Mouse (Mus musculus): ENCODE results near the gene Abhd10. TPM values are rescaled to one million over a fixed set of nuclear protein-coding genes. Genes with fewer than 3 reads are reported as not detected.

Gene Abhd10
- total RNA-seq (2012; rRNA removed), result 13.8 and 14.1 TPM in 2 replicates
- 19.3 and 20.1 TPM in 2 replicates for total RNA-seq (2014; rRNA removed)
- polyA plus RNA-seq (2012; ENCODE audit: insufficient read length, low read depth), result 18.2 and 20.5 TPM in 2 replicates

GRCm38 (mm10) chr16:45742615-45743476, at the start of gene Abhd10:
Gene Abhd10 (minus strand): TSS chr16:45742955.
- DNase-seq (ENCODE audit: extremely low read depth), result peak; percentile 95
- H3K4me1 ChIP-seq (ENCODE audit: control insufficient read depth in 1 of 2, insufficient read depth in 2 of 2), result peaks cover 4 to 41% of the 10 kb centered on the region in 2 experiments; a peak in 3 of 4 replicates
- H3K27ac ChIP-seq (ENCODE audit: insufficient read depth, low read depth), result peak within 1 kb of the TSS; percentile 11; the same call in 1 of the 2 replicates
- in situ Hi-C loops (cut with MboI; ENCODE audit: low pct_ligation_motif_present, low pct_unique_long_range_greater_than_20kb, low sequenced_read_pairs), result no loop called here
- peak within 1 kb of the TSS; percentile 69 to 84 (median 83) for H3K4me3 ChIP-seq (replicated peaks in 1 of 3; ENCODE audit: low read depth in 2 of 3, low read length in 2 of 3, poor library complexity in 1 of 3)
- no peaks in the 10 kb centered on the region for H3K9me3 ChIP-seq (replicated peaks; ENCODE audit: low read length)
- dilution Hi-C loops (cut with MboI; ENCODE audit: extremely low pct_ligation_motif_present, extremely low pct_unique_long_range_greater_than_20kb, low sequenced_read_pairs), result no loop called here
- peak within 1 kb of the TSS; percentile 79 for H3K4me2 ChIP-seq (ENCODE audit: insufficient read depth, low read depth, poor library complexity, severe bottlenecking)
- no peaks in the 10 kb centered on the region for H3K27me3 ChIP-seq (replicated peaks)
- H3K9ac ChIP-seq (ENCODE audit: insufficient read depth, low read depth), result peak within 1 kb of the TSS; percentile 75
- peaks cover 4 to 19% of the 10 kb centered on the region in 2 experiments for H3K36me3 ChIP-seq (replicated peaks in 1 of 2; ENCODE audit: control insufficient read depth in 1 of 2, insufficient read depth in 1 of 2, low read length in 1 of 2)
- H3K79me2 ChIP-seq (replicated peaks; ENCODE audit: control insufficient read depth, extremely low read depth, insufficient read depth, poor library complexity, severe bottlenecking), result peaks cover 19% of the 10 kb centered on the region
- TF ChIP-seq ETS1 (conservative IDR thresholded peaks at IDR 0.05; ENCODE audit: low read depth, low read length) (peak; percentile 41), UBTF (IDR thresholded peaks at IDR 0.05; ENCODE audit: low read depth, low read length) (peak; percentile 83), JUN (IDR thresholded peaks at IDR 0.05; ENCODE audit: insufficient read depth, low read depth, low read length) (no peak), MAFK (IDR thresholded peaks at IDR 0.05; ENCODE audit: insufficient replicate concordance, low read length) (peak; percentile 21; the same call in 1 of the 2 replicates), NELFE (IDR thresholded peaks at IDR 0.05; ENCODE audit: low read depth, low read length) (peak; percentile 98), ZNF384 (IDR thresholded peaks at IDR 0.05; ENCODE audit: low read depth, low read length) (no peak), TBP (conservative IDR thresholded peaks at IDR 0.05; ENCODE audit: low read depth, low read length) (peak; percentile 65), MEF2A (IDR thresholded peaks at IDR 0.05; ENCODE audit: borderline replicate concordance, low read depth, low read length) (peak; percentile 82), CTCF (conservative IDR thresholded peaks at IDR 0.05 in 1 of 2, IDR thresholded peaks at IDR 0.05 in 1 of 2; ENCODE audit: low read depth in 2 of 2, low read length in 2 of 2) (no peak), POLR2A (IDR thresholded peaks at IDR 0.05; ENCODE audit: low read depth, low read length) (peak; percentile 97), ELF1 (IDR thresholded peaks at IDR 0.05; ENCODE audit: low read depth, low read length) (peak; percentile 71), MAZ (IDR thresholded peaks at IDR 0.05; ENCODE audit: low read depth, low read length) (peak; percentile 99), GABPA (IDR thresholded peaks at IDR 0.05; ENCODE audit: insufficient replicate concordance, low read depth, low read length) (no peak; the same call in 1 of the 2 replicates), RCOR1 (conservative IDR thresholded peaks at IDR 0.05; ENCODE audit: low read depth, low read length) (no peak; the same call in 1 of the 2 replicates), MAX (IDR thresholded peaks at IDR 0.05; ENCODE audit: low read length) (peak; percentile 85), ZKSCAN1 (IDR thresholded peaks at IDR 0.05; ENCODE audit: borderline replicate concordance, low read depth, low read length) (no peak), MYC (IDR thresholded peaks at IDR 0.05; ENCODE audit: low read depth, low read length) (no peak; the same call in 1 of the 2 replicates), EP300 (IDR thresholded peaks at IDR 0.05; ENCODE audit: low read length) (no peak), SIN3A (IDR thresholded peaks at IDR 0.05; ENCODE audit: low read length) (peak; percentile 90), HCFC1 (IDR thresholded peaks at IDR 0.05; ENCODE audit: low read depth, low read length) (peak; percentile 87), E2F4 (IDR thresholded peaks at IDR 0.05; ENCODE audit: insufficient replicate concordance, low read depth, low read length) (peak; percentile 55; the same call in 1 of the 2 replicates), ZMIZ1 (IDR thresholded peaks at IDR 0.05; ENCODE audit: low read depth, low read length) (peak; percentile 93), TCF12 (IDR thresholded peaks at IDR 0.05; ENCODE audit: low read depth, low read length) (peak; percentile 98), USF1 (IDR thresholded peaks at IDR 0.05; ENCODE audit: low read depth, low read length) (peak; percentile 93), PAX5 (IDR thresholded peaks at IDR 0.05; ENCODE audit: low read length) (no peak), NRF1 (IDR thresholded peaks at IDR 0.05; ENCODE audit: low read depth, low read length) (peak; percentile 93), SMC3 (IDR thresholded peaks at IDR 0.05; ENCODE audit: low read depth, low read length) (no peak), USF2 (conservative IDR thresholded peaks at IDR 0.05; ENCODE audit: low read depth, low read length) (peak; percentile 83), ZC3H11A (IDR thresholded peaks at IDR 0.05; ENCODE audit: low read depth, low read length) (no peak), IRF4 (IDR thresholded peaks at IDR 0.05; ENCODE audit: low read depth, low read length) (peak; percentile 37), POLR2AphosphoS2 (IDR thresholded peaks at IDR 0.05; ENCODE audit: low read depth, low read length) (peak; percentile 80; the same call in 1 of the 2 replicates), JUND (conservative IDR thresholded peaks at IDR 0.05; ENCODE audit: low read depth, low read length) (no peak), KAT2A (IDR thresholded peaks at IDR 0.05; ENCODE audit: insufficient replicate concordance, low read length) (peak; percentile 75; the same call in 1 of the 2 replicates), CHD2 (IDR thresholded peaks at IDR 0.05; ENCODE audit: low read length) (peak; percentile 92), CHD1 (IDR thresholded peaks at IDR 0.05; ENCODE audit: low read depth, low read length) (no peak; the same call in 1 of the 2 replicates), BHLHE40 (IDR thresholded peaks at IDR 0.05; ENCODE audit: low read depth, low read length) (peak; percentile 83), RAD21 (IDR thresholded peaks at IDR 0.05; ENCODE audit: low read depth, low read length) (no peak)
